Mouse (Mus musculus): ENCODE measurements around the gene Sntg2.

GRCm38 (mm10) chr12:30272242-30272985, 100.8 kb downstream of the Sntg2 start:
- TF ChIP-seq CTCF (IDR thresholded peaks at IDR 0.05; ENCODE audit: extremely low read depth, insufficient read depth, low read length) (no peak), POLR2A (IDR thresholded peaks at IDR 0.05; ENCODE audit: extremely low read depth, insufficient read depth, low read length) (no peak)

Measured in cortical plate, adult 2 months (tissue).